Mouse (Mus musculus) brain, embryonic 14.5 days (tissue): ENCODE results near the gene Flad1. TPM values are rescaled to one million over a fixed set of nuclear protein-coding genes. Genes with fewer than 3 reads are reported as not detected.

Source experiments
- DNase-seq: peaks from one replicate; pipeline ENCODE4 v3.0.0-alpha.2; 2011; ENCODE audit warnings: low read depth
- CTCF ChIP-seq: fragments of 200-500 bp; IDR thresholded peaks from 2 replicates; pipeline ENCODE4 v1.5.1; 2012; ENCODE audit warnings: inconsistent platforms, mild to moderate bottlenecking, moderate library complexity, borderline replicate concordance; ENCODE audit not compliant: insufficient read depth, insufficient read length; ENCODE audit errors: extremely low read depth
- POLR2A ChIP-seq: fragments of 200-500 bp; IDR thresholded peaks from 2 replicates; pipeline ENCODE4 v1.6.1; 2012; ENCODE audit warnings: mild to moderate bottlenecking, inconsistent platforms, borderline replicate concordance; ENCODE audit not compliant: poor library complexity, insufficient read depth, insufficient read length, severe bottlenecking; ENCODE audit errors: extremely low read depth
- polyA plus RNA-seq: library from polyadenylated mRNA; depleted of rRNA; stranded (reverse); fragments of >200 nt; gene quantifications from 2 replicates; pipeline ENCODE4 v1.2.3, GENCODE M21; 2012

The Flad1 gene
- polyA plus RNA-seq, 1 experiment, result 39.4 TPM

- DNase-seq, result peak; percentile 40
These were observed 19.8 kb downstream of the Flad1 start for GRCm38 (mm10) chr3:89391663-89392511.

GRCm38 (mm10) chr3:89390699-89391662 lies 20.7 kb downstream of the Flad1 start:
- no peak for TF ChIP-seq POLR2A
- TF ChIP-seq CTCF, result no peak
- no peak for DNase-seq

More at GRCm38 (mm10) chr3:89391663-89392511, 19.8 kb downstream of the Flad1 start:
- TF ChIP-seq CTCF (no peak), POLR2A (no peak)

- DNase-seq, result peak; percentile 16
- no peak for TF ChIP-seq CTCF
- no peak for TF ChIP-seq POLR2A
These were observed 21.6 kb downstream of the Flad1 start for GRCm38 (mm10) chr3:89390111-89390515.

- peak; percentile 82 for DNase-seq
- TF ChIP-seq POLR2A (no peak), CTCF (no peak)
These were observed 22.5 kb downstream of the Flad1 start for GRCm38 (mm10) chr3:89388901-89389740.

- TF ChIP-seq POLR2A (no peak), CTCF (no peak)
- peak; percentile 64 for DNase-seq
These were observed 23.4 kb downstream of the Flad1 start for GRCm38 (mm10) chr3:89388134-89388881.

- no peak for DNase-seq
- no peak for TF ChIP-seq CTCF
These were observed 24.0 kb downstream of the Flad1 start for GRCm38 (mm10) chr3:89387632-89388031.

- TF ChIP-seq POLR2A (no peak), CTCF (no peak)
- no peak for DNase-seq
These were observed 24.9 kb downstream of the Flad1 start for GRCm38 (mm10) chr3:89386438-89387420.

GRCm38 (mm10) chr3:89385451-89385850 lies 26.2 kb downstream of the Flad1 start:
- no peak for DNase-seq

GRCm38 (mm10) chr3:89384331-89385076 lies 27.2 kb downstream of the Flad1 start:
- DNase-seq, result peak; percentile 14
- TF ChIP-seq POLR2A (no peak), CTCF (no peak)

More at GRCm38 (mm10) chr3:89385451-89385850, 26.2 kb downstream of the Flad1 start:
- TF ChIP-seq CTCF (no peak), POLR2A (no peak)
